Mouse (Mus musculus): ENCODE data around the gene Asphd2.
A peak's percentile ranks its signal among the peaks of the same experiment; 100 is the strongest.

Asphd2 gene

GRCm38 (mm10) chr5:112355910-112356309 lies 38.8 kb downstream of the Asphd2 start, which contains the start of gene Gm6583:
Gene Gm6583 (minus strand): TSS chr5:112356033.
- no peak for DNase-seq (ENCODE audit: low read depth, low spot score)

GRCm38 (mm10) chr5:112355493-112355892 lies 39.2 kb downstream of the Asphd2 start:
- peak; percentile 46 for DNase-seq (ENCODE audit: low read depth, low spot score)

DNA sequence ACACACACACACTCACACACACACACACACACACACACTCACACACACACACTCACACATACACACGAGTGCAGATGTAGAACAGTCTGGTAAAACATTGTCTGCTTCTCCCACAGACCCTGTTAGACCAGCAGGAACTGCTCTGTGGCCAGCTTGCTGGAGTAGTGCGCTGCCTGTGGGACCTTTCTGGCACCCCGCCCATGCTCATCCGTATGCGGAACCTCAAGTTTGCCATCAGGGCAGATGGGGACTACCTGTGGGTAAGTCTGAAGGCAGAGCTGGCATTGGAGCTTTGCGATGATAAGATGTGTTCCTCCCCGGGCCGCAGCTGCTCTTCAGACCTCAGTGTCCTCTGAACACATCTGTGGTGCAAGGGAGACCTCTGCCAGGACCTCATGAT lies 45.5 kb downstream of the Asphd2 start:
- DNase-seq (ENCODE audit: low read depth, low spot score), result no peak

- DNase-seq (ENCODE audit: low read depth, low spot score), result no peak
These were observed 48.3 kb downstream of the Asphd2 start for GRCm38 (mm10) chr5:112346211-112346965.

- peak; percentile 87 for DNase-seq (ENCODE audit: low read depth, low spot score)
These were observed 50.3 kb downstream of the Asphd2 start for GRCm38 (mm10) chr5:112344092-112344960.

DNA sequence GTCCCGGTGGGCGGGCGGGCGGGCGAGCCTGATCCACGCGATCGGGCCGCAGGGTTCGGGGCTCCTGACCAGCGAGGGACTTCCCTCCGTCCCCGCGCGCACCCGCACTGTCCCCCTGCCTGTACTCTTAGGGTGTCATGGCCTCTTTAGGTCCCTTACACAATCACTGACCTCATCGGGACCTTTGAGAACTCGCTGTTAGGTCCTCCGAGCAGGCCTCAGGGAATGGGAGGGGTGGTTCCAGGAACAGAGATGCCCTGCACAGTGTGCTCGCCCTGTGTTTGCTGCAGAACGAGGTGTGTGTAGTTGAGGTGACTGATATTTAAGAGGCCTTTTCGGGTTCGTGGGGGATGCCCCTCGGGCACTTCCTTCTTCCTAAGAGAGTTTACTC lies 51.5 kb downstream of the Asphd2 start:
- no peak for DNase-seq (ENCODE audit: low read depth, low spot score)

- peak; percentile 93 for DNase-seq (ENCODE audit: low read depth, low spot score)
These were observed 52.0 kb downstream of the Asphd2 start, which contains the start of the genes Srrd and Hps4 for GRCm38 (mm10) chr5:112342463-112343204. Gene Srrd (minus strand): TSS chr5:112343040. Gene Hps4 (plus strand): TSS chr5:112343083.

DNA sequence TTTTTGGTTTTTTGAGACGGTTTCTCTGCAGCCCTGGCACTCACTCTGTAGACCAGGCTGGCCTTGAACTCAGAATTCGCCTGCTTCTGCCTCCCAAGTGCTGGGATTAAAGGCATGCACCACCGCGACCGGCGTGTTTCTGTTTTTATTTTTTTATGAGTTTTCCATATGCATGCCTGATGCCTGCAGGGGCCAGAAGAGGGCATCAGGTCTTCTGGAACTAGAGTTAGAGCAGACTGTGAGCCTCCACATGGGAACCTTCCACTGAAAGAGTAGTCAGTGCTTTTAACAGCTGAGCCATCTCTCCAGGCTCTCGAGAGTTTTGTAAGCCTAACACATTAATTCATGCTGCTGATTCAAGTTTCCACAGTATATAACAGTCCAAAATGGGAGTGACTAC lies 55.5 kb downstream of the Asphd2 start:
- DNase-seq (ENCODE audit: low read depth, low spot score), result no peak

GRCm38 (mm10) chr5:112337004-112337403 lies 57.7 kb downstream of the Asphd2 start:
- DNase-seq (ENCODE audit: low read depth, low spot score), result no peak

GRCm38 (mm10) chr5:112335473-112335872 lies 59.2 kb downstream of the Asphd2 start:
- DNase-seq (ENCODE audit: low read depth, low spot score), result peak; percentile 70

All from brain, adult 2 months (tissue).